Mouse (Mus musculus): ENCODE data around the gene Ip6k1.

DNA sequence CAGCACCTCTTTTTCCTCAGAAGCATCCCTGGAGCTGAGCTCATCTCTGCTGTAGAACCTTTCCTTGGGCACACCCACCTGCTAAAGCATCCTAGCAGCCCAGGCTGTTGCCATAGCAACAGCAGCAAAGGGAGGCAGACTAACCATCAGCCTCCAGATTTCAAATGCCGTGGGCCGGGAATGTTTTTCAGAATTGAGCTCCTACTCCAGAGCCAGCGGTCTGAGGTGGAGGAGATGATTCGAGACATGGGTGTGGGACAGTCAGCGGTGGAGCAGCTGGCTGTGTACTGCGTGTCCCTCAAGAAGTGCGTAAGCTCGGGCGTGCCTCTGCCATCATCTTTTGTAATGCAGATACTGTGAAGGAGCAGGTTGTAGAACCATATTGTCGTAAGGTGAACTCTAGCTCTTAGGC is 40.9 kb upstream of the Ip6k1 start:
- TF ChIP-seq CTCF (IDR thresholded peaks at IDR 0.05; ENCODE audit: low read depth, low read length) (no peak), GATA2 (IDR thresholded peaks at IDR 0.05; ENCODE audit: borderline replicate concordance, low read depth, low read length) (no peak), GATA1 (IDR thresholded peaks at IDR 0.05; ENCODE audit: borderline replicate concordance, low read length) (no peak), POLR2AphosphoS5 (IDR thresholded peaks at IDR 0.05; ENCODE audit: insufficient replicate concordance, low read depth, low read length) (no peak)

Measured in G1E (cell line).